Mouse (Mus musculus): Measurements from ENCODE around the gene Brd7. TPM values are rescaled to one million over a fixed set of nuclear protein-coding genes. Genes with fewer than 3 reads are reported as not detected.

Brd7 gene
- total and polyA plus RNA-seq, 3 experiments, result 31.9 to 106 (median 46.3) TPM

DNA sequence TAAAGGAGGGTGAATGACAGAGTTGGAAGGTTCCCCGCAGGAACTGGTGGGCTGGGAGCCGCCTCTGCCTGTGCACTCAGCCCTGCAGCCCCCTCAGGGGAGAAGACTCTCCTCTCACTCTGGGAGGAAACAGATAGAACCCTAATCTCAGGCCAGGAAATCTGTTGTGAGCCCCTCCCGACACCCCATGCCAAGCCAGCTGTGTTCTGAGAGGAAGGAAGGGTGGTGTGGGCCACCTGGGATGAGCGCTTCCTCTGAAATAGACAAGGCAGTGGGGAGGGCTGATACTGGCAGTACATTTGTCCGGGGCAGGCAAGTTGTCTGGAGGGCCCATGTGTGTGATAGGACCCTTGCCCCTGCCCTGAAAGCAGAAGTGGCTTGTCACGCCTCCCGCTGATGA lies 18.5 kb upstream of the Brd7 start:
- no peak overlapping the region for H3K27ac ChIP-seq (ENCODE audit: insufficient read depth, low read depth)
- no peak overlapping the region for H3K4me2 ChIP-seq (ENCODE audit: insufficient read depth, low read depth, poor library complexity, severe bottlenecking)
- no peak overlapping the region for H3K4me3 ChIP-seq (replicated peaks in 1 of 3; ENCODE audit: low read depth in 2 of 3, low read length in 2 of 3, poor library complexity in 1 of 3)
- dilution Hi-C loops (cut with MboI; ENCODE audit: extremely low pct_ligation_motif_present, extremely low pct_unique_long_range_greater_than_20kb, low sequenced_read_pairs), result no loop called here
- H3K9ac ChIP-seq (ENCODE audit: insufficient read depth, low read depth), result no peak overlapping the region
- H3K27me3 ChIP-seq (replicated peaks), result peaks cover 6% of the 10 kb centered on the region
- DNase-seq (ENCODE audit: extremely low read depth), result no peak
- H3K36me3 ChIP-seq (replicated peaks in 1 of 2; ENCODE audit: control insufficient read depth in 1 of 2, insufficient read depth in 1 of 2, low read length in 1 of 2), result no peaks in the 10 kb centered on the region
- no peaks in the 10 kb centered on the region for H3K9me3 ChIP-seq (replicated peaks; ENCODE audit: low read length)
- H3K79me2 ChIP-seq (replicated peaks; ENCODE audit: control insufficient read depth, extremely low read depth, insufficient read depth, poor library complexity, severe bottlenecking), result no peaks in the 10 kb centered on the region
- in situ Hi-C loops (cut with MboI; ENCODE audit: low pct_ligation_motif_present, low pct_unique_long_range_greater_than_20kb, low sequenced_read_pairs), result loop anchor here (10.0 kb wide), 1 partner anchor 134 kb away; no protein-coding TSS in a partner anchor
- peaks cover 4 to 17% of the 10 kb centered on the region in 2 experiments; a peak in 3 of 4 replicates for H3K4me1 ChIP-seq (ENCODE audit: control insufficient read depth in 1 of 2, insufficient read depth in 2 of 2)
- no peak for TF ChIP-seq POLR2A (IDR thresholded peaks at IDR 0.05; ENCODE audit: low read depth, low read length)
- no peak for TF ChIP-seq MXI1 (IDR thresholded peaks at IDR 0.05; ENCODE audit: low read depth, low read length)
- TF ChIP-seq USF2 (conservative IDR thresholded peaks at IDR 0.05; ENCODE audit: low read depth, low read length), result no peak
- TF ChIP-seq MEF2A (IDR thresholded peaks at IDR 0.05; ENCODE audit: borderline replicate concordance, low read depth, low read length), result no peak
- no peak for TF ChIP-seq EP300 (IDR thresholded peaks at IDR 0.05; ENCODE audit: low read length)
- TF ChIP-seq POLR2AphosphoS2 (IDR thresholded peaks at IDR 0.05; ENCODE audit: low read depth, low read length), result no peak
- TF ChIP-seq ZMIZ1 (IDR thresholded peaks at IDR 0.05; ENCODE audit: low read depth, low read length), result no peak
- TF ChIP-seq PAX5 (IDR thresholded peaks at IDR 0.05; ENCODE audit: low read length), result no peak
- TF ChIP-seq E2F4 (IDR thresholded peaks at IDR 0.05; ENCODE audit: insufficient replicate concordance, low read depth, low read length), result no peak
- TF ChIP-seq KAT2A (IDR thresholded peaks at IDR 0.05; ENCODE audit: insufficient replicate concordance, low read length), result no peak

DNA sequence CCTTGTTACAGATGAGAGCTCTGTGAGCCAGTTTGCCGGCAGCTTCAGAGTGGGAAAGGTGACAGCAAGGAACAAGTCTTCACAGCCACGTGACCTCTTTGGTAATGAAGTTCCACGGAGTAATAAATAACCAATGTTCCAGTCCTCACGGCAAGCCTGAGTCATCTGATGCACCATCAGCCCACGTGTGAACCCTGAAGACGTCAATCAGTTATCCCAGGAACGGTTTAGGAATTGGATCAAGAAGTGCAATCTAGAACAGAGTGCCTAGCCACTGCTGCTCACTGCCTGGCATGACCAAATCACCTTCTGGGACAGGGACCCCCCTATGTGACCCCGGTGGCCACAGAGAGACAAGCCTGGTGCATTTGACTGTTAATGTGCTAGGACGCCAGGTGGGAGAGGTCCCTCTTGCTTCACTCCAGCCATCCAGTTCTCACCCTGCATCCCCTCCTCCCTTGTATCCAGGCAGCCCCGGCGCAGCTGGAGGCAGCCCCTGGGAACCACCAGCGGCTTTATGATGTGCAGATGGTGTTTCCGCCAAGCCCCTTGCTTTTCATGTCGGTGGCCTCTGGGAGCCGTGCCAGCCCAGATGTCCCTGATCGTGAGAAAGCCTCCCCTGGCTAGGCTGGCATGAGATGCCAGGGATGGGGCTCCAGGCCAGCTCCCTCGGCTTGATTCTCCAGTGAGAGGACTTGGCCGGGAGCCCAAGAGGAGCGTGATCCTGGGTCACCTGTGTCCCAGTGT lies 15.0 kb upstream of the Brd7 start:
- H3K4me2 ChIP-seq (ENCODE audit: insufficient read depth, low read depth, poor library complexity, severe bottlenecking), result no peak overlapping the region
- peaks cover 13% of the 10 kb centered on the region for H3K27me3 ChIP-seq (replicated peaks)
- DNase-seq (ENCODE audit: extremely low read depth), result no peak

More for the DNA sequence above, 15.0 kb upstream of the Brd7 start:
- Histone ChIP-seq H3K79me2 (replicated peaks; ENCODE audit: control insufficient read depth, extremely low read depth, insufficient read depth, poor library complexity, severe bottlenecking) (no peaks in the 10 kb centered on the region), H3K36me3 (replicated peaks in 1 of 2; ENCODE audit: control insufficient read depth in 1 of 2, insufficient read depth in 1 of 2, low read length in 1 of 2) (no peaks in the 10 kb centered on the region), H3K9ac (ENCODE audit: insufficient read depth, low read depth) (no peak overlapping the region), H3K4me1 (ENCODE audit: control insufficient read depth in 1 of 2, insufficient read depth in 2 of 2) (peaks cover 8 to 24% of the 10 kb centered on the region in 2 experiments; a peak in 3 of 4 replicates), H3K27ac (ENCODE audit: insufficient read depth, low read depth) (no peak overlapping the region), H3K4me3 (replicated peaks in 1 of 3; ENCODE audit: low read depth in 2 of 3, low read length in 2 of 3, poor library complexity in 1 of 3) (no peak overlapping the region), H3K9me3 (replicated peaks; ENCODE audit: low read length) (no peaks in the 10 kb centered on the region)
- dilution Hi-C loops (cut with MboI; ENCODE audit: extremely low pct_ligation_motif_present, extremely low pct_unique_long_range_greater_than_20kb, low sequenced_read_pairs), result no loop called here
- no peak for TF ChIP-seq SIN3A (IDR thresholded peaks at IDR 0.05; ENCODE audit: low read length)
- no peak for TF ChIP-seq EP300 (IDR thresholded peaks at IDR 0.05; ENCODE audit: low read length)
- no peak for TF ChIP-seq MAFK (IDR thresholded peaks at IDR 0.05; ENCODE audit: insufficient replicate concordance, low read length)
- TF ChIP-seq JUN (IDR thresholded peaks at IDR 0.05; ENCODE audit: insufficient read depth, low read depth, low read length), result no peak
- TF ChIP-seq RCOR1 (conservative IDR thresholded peaks at IDR 0.05; ENCODE audit: low read depth, low read length), result no peak
- no peak for TF ChIP-seq KAT2A (IDR thresholded peaks at IDR 0.05; ENCODE audit: insufficient replicate concordance, low read length)
- no peak for TF ChIP-seq USF1 (IDR thresholded peaks at IDR 0.05; ENCODE audit: low read depth, low read length)
- TF ChIP-seq SMC3 (IDR thresholded peaks at IDR 0.05; ENCODE audit: low read depth, low read length), result no peak
- TF ChIP-seq CHD2 (IDR thresholded peaks at IDR 0.05; ENCODE audit: low read length), result no peak
- no peak for TF ChIP-seq PAX5 (IDR thresholded peaks at IDR 0.05; ENCODE audit: low read length)
- TF ChIP-seq ZNF384 (IDR thresholded peaks at IDR 0.05; ENCODE audit: low read depth, low read length), result no peak
- no peak for TF ChIP-seq NELFE (IDR thresholded peaks at IDR 0.05; ENCODE audit: low read depth, low read length)
- TF ChIP-seq CTCF (conservative IDR thresholded peaks at IDR 0.05 in 1 of 2, IDR thresholded peaks at IDR 0.05 in 1 of 2; ENCODE audit: low read depth in 2 of 2, low read length in 2 of 2), result no peak
- in situ Hi-C loops (cut with MboI; ENCODE audit: low pct_ligation_motif_present, low pct_unique_long_range_greater_than_20kb, low sequenced_read_pairs), result loop anchor here (10.0 kb wide), 2 partner anchors 248 to 378 kb away; no protein-coding TSS in a partner anchor
